Mouse (Mus musculus): Measurements from ENCODE around the gene Fam198b. TPM values are rescaled to one million over a fixed set of nuclear protein-coding genes. Genes with fewer than 3 reads are reported as not detected.

Gene Fam198b
- polyA plus RNA-seq, 1 experiment from 2014 or later, result 1.4 TPM

DNA sequence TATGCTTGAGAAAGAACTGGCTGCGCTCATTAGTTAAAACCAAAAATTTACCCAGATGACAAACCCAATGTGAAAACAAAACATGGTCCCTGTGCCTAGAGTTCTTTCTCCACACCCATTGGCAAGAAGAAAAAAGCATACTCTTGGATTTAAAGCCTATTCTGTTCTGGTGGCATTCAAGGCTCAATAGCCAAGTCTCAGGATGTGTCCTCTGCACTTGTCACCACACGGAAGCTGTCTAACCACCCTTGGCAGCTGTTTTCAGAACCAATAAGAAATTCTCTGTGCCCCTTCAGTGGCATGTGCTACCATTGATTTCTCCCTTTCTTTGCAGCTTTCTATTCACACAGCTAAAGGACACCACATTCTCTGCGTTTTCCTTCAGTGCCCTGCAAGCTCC, 26.1 kb upstream of the Fam198b start:
- 51% methylated on average over 3 of the region's 3 CpGs for WGBS

DNA sequence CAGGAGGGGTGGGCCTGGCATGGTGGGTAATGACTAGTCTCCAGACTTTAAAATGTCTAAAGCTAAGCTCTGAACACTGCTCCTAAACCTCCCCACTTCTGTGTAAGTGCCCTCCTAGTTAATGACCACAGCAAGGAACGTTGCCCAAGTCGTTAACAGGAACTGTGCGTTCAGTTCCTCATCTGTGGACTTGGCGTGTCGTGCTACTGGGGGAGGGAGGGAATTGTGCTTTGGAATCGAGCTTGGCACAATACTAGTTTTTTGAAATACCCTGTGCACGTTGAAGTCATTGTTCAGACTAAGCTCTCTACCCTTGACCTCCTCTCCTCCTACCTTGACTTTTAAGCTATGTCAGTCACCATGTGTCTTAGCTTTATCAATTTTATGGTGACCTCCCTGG, 19.5 kb upstream of the Fam198b start:
- Histone ChIP-seq H3K9me3 (no peaks in the 10 kb centered on the region), H3K9ac (no peak overlapping the region), H3K4me1 (peaks cover 9% of the 10 kb centered on the region), H3K27ac (no peak overlapping the region), H3K4me2 (no peak overlapping the region), H3K27me3 (no peaks in the 10 kb centered on the region), H3K36me3 (replicated peaks) (no peaks in the 10 kb centered on the region), H3K4me3 (replicated peaks) (no peak overlapping the region)
- ATAC-seq (ENCODE audit: low FRiP score), result no peak
- 63% methylated on average over 7 of the region's 7 CpGs for WGBS

More for the DNA sequence above, 26.1 kb upstream of the Fam198b start:
- H3K27ac ChIP-seq, result no peak overlapping the region
- no peak for ATAC-seq (ENCODE audit: low FRiP score)
- H3K4me2 ChIP-seq, result no peak overlapping the region
- no peak overlapping the region for H3K9ac ChIP-seq
- no peaks in the 10 kb centered on the region for H3K9me3 ChIP-seq
- H3K36me3 ChIP-seq (replicated peaks), result no peaks in the 10 kb centered on the region
- H3K4me1 ChIP-seq, result no peaks in the 10 kb centered on the region
- H3K4me3 ChIP-seq (replicated peaks), result no peak overlapping the region
- no peaks in the 10 kb centered on the region for H3K27me3 ChIP-seq

DNA sequence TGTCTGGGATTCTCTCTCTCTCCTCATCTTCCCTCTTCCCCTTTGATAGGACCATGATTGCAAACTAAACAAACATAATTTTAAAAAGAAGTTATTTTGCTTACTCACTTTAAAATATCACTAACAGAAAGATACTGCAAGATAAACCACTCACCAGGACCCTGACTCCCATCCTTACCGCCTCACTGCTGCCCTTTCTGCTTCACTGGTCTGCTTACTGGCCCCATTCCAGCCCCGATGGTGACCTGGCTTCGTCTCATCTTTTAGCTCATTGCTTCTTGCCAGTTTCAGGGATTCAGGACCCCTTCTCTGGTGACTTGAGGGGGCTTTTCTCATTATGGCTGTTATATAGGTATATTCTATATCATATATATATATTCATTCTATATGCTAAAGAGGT, 18.2 kb upstream of the Fam198b start:
- Histone ChIP-seq H3K4me1 (peaks cover 9% of the 10 kb centered on the region), H3K4me2 (no peak overlapping the region), H3K27ac (no peak overlapping the region; the same call in 1 of the 2 replicates), H3K9ac (no peak overlapping the region), H3K27me3 (no peaks in the 10 kb centered on the region), H3K9me3 (no peaks in the 10 kb centered on the region), H3K36me3 (replicated peaks) (no peaks in the 10 kb centered on the region), H3K4me3 (replicated peaks) (no peak overlapping the region)
- ATAC-seq (ENCODE audit: low FRiP score), result no peak
- 95% methylated on average over 3 of the region's 3 CpGs for WGBS

GRCm38 (mm10) chr3:79866526-79866925, 17.8 kb upstream of the Fam198b start:
- Histone ChIP-seq H3K27ac (peak overlapping the region; percentile 75), H3K9me3 (no peaks in the 10 kb centered on the region), H3K4me2 (no peak overlapping the region), H3K4me3 (replicated peaks) (no peak overlapping the region), H3K9ac (no peak overlapping the region), H3K36me3 (replicated peaks) (no peaks in the 10 kb centered on the region), H3K4me1 (peaks cover 9% of the 10 kb centered on the region), H3K27me3 (no peaks in the 10 kb centered on the region)
- ATAC-seq (ENCODE audit: low FRiP score), result peak; percentile 21; the same call in 1 of the 2 replicates
- 85% methylated on average over 9 of the region's 9 CpGs for WGBS

DNA sequence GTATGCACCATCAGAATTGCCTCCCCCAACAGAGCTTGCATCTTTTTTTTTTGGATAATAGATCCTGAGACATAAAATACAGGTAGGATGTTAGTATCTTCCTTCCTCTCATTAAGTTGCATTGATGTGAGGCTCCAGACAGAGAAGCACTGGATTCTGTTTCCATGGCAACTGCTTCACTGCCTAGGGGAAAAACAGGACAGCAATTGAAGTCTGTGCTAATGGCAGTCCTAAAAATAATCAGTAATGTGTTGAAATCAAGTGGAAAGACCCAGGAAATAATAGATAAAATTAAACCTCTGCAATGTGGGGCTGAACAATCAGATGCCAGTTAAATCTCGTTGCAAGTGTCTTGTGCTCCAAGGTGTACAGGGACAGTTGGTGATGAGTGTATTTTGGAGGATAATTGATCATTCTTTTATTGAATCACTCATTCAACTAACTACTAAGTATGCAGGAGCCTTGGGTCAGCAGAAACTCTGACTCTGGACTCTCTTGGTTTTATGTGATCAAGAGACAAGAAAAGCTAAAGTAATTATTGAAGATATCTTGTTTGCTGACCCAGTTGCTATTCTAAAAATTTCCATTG, 17.1 kb upstream of the Fam198b start:
- Histone ChIP-seq H3K4me3 (replicated peaks) (no peak overlapping the region), H3K9me3 (no peaks in the 10 kb centered on the region), H3K36me3 (replicated peaks) (no peaks in the 10 kb centered on the region), H3K4me1 (peaks cover 9% of the 10 kb centered on the region), H3K4me2 (no peak overlapping the region), H3K9ac (no peak overlapping the region), H3K27ac (no peak overlapping the region), H3K27me3 (no peaks in the 10 kb centered on the region)
- WGBS, result 32% methylated on average over 1 of the region's 1 CpGs
- peak; percentile 82 for ATAC-seq (ENCODE audit: low FRiP score)

DNA sequence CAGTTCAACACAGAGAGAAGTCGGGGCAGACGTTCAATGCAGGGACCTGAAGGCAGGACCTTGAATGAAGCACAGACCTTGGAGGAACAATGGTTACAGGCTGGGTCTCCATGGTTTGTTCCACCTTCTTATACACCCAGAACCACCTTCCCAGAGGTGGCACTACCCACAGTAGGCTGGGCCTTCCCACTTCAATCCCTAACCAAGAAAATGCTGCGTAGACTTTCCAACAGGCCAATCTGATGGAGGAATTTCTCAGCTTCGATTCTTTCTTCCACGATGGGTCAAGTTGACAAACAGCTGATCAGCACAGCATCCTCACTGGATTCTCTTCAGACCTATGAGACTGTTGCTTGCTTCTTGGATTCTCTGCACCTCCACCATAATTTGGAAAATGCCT, 8.9 kb upstream of the Fam198b start:
- Histone ChIP-seq H3K4me1 (0 out of 2 replicates have a peak, but pooled peaks cover 5% of the 10 kb centered on the region), H3K9ac (no peak overlapping the region), H3K4me2 (no peak overlapping the region), H3K27ac (no peak overlapping the region), H3K4me3 (replicated peaks) (no peak overlapping the region), H3K9me3 (no peaks in the 10 kb centered on the region), H3K27me3 (no peaks in the 10 kb centered on the region), H3K36me3 (replicated peaks) (no peaks in the 10 kb centered on the region)
- ATAC-seq (ENCODE audit: low FRiP score), result no peak
- WGBS, result 90% methylated on average over 5 of the region's 5 CpGs

GRCm38 (mm10) chr3:79878350-79878749, 6.0 kb upstream of the Fam198b start:
- no peak overlapping the region for H3K4me3 ChIP-seq (replicated peaks)
- no peaks in the 10 kb centered on the region for H3K27me3 ChIP-seq
- 70% methylated on average over 3 of the region's 3 CpGs for WGBS
- no peak overlapping the region for H3K27ac ChIP-seq
- H3K9ac ChIP-seq, result no peak overlapping the region
- no peaks in the 10 kb centered on the region for H3K36me3 ChIP-seq (replicated peaks)
- no peaks in the 10 kb centered on the region for H3K9me3 ChIP-seq
- no peak for ATAC-seq (ENCODE audit: low FRiP score)
- H3K4me2 ChIP-seq, result no peak overlapping the region
- 0 out of 2 replicates have a peak, but pooled peaks cover 5% of the 10 kb centered on the region for H3K4me1 ChIP-seq

- no peaks in the 10 kb centered on the region for H3K27me3 ChIP-seq
- WGBS, result 66% methylated on average over 9 of the region's 9 CpGs
- H3K36me3 ChIP-seq (replicated peaks), result no peaks in the 10 kb centered on the region
- 0 out of 2 replicates have a peak, but pooled peaks cover 5% of the 10 kb centered on the region for H3K4me1 ChIP-seq
- no peak overlapping the region for H3K27ac ChIP-seq
- H3K9me3 ChIP-seq, result no peaks in the 10 kb centered on the region
- H3K4me3 ChIP-seq (replicated peaks), result no peak overlapping the region
- ATAC-seq (ENCODE audit: low FRiP score), result no peak
- no peak overlapping the region for H3K9ac ChIP-seq
- H3K4me2 ChIP-seq, result no peak overlapping the region
Observed at GRCm38 (mm10) chr3:79879246-79879645, 5.1 kb upstream of the Fam198b start.

- no peaks in the 10 kb centered on the region for H3K27me3 ChIP-seq
- H3K4me3 ChIP-seq (replicated peaks), result no peak overlapping the region
- H3K9me3 ChIP-seq, result no peaks in the 10 kb centered on the region
- H3K4me1 ChIP-seq, result 0 out of 2 replicates have a peak, but pooled peaks cover 5% of the 10 kb centered on the region
- no peak overlapping the region for H3K4me2 ChIP-seq
- no peak overlapping the region for H3K27ac ChIP-seq
- H3K36me3 ChIP-seq (replicated peaks), result no peaks in the 10 kb centered on the region
- ATAC-seq (ENCODE audit: low FRiP score), result no peak
- no peak overlapping the region for H3K9ac ChIP-seq
- 68% methylated on average over 2 of the region's 2 CpGs for WGBS
Observed at GRCm38 (mm10) chr3:79881645-79882044, 2.7 kb upstream of the Fam198b start.

DNA sequence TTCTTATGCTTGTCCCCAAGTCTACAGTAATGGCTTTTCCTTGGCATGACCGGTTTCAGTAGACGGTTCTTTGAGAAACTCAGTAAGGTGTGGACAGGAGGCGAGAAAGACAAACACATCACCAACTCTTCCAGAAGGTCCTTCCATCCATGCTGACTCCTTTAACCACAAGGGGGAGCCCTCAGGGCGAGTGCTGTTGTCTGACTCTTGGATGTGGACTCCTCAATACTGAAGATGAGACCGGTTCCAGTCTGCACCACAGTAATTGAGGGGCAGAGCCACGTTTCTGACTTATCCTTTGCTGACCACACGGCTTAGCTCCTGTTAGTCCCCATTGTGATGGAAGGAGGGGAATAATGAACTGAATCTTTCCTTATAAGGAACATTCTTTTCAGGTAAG, 1.2 kb upstream of the Fam198b start:
- Histone ChIP-seq H3K27me3 (no peaks in the 10 kb centered on the region), H3K9me3 (no peaks in the 10 kb centered on the region), H3K4me3 (replicated peaks) (no peak overlapping the region), H3K4me1 (0 out of 2 replicates have a peak, but pooled peaks cover 5% of the 10 kb centered on the region), H3K4me2 (no peak overlapping the region), H3K9ac (no peak overlapping the region), H3K36me3 (replicated peaks) (no peaks in the 10 kb centered on the region), H3K27ac (no peak overlapping the region)
- 0 out of 2 replicates have a peak, but pooled peaks have one; percentile 47 for ATAC-seq (ENCODE audit: low FRiP score)
- WGBS, result 50% methylated on average over 7 of the region's 7 CpGs

GRCm38 (mm10) chr3:79884761-79885189, 442 bp downstream of the Fam198b start:
- no peak overlapping the region for H3K27ac ChIP-seq
- H3K27me3 ChIP-seq, result no peaks in the 10 kb centered on the region
- H3K36me3 ChIP-seq (replicated peaks), result no peaks in the 10 kb centered on the region
- no peak for ATAC-seq (ENCODE audit: low FRiP score)
- H3K4me1 ChIP-seq, result no peaks in the 10 kb centered on the region
- H3K4me2 ChIP-seq, result no peak overlapping the region
- H3K9ac ChIP-seq, result no peak overlapping the region
- no peak overlapping the region for H3K4me3 ChIP-seq (replicated peaks)
- 51% methylated on average over 9 of the region's 9 CpGs for WGBS
- H3K9me3 ChIP-seq, result no peaks in the 10 kb centered on the region

DNA sequence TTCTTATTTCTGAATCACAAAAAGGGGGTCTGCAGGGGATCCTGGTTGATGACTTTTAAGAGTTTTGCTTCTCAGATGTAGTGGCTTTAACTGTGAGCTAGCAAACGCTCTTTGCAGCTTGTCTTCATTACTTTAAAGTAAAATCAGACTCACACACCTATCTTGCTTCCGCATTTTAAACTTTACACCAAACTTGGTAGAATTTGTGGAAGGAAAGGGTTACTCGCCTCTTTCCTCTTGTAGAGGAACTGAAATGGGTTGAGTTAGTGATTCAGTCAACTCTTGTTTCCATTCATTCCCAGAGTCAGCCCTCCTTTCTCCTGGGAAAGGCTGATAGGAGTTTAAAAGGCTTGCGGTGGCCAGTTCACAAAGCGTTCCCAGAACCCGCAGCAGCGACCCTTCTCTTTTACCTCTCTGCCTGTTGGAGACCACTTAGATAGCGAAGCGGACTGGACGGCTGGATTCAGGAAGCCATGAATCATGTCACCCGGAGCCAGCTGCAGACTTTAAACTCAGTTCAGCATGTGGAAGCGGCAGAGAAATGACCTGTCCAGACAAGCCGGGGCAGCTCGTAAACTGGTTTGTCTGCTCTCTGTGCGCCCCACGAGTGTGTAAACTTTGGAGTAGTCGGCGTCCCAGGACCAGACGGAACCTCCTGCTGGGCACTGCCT, 1.5 kb downstream of the Fam198b start:
- Histone ChIP-seq H3K4me3 (replicated peaks) (no peak overlapping the region), H3K9me3 (no peaks in the 10 kb centered on the region)

More for the DNA sequence above, 1.5 kb downstream of the Fam198b start:
- ATAC-seq (ENCODE audit: low FRiP score), result no peak
- WGBS, result 75% methylated on average over 19 of the region's 19 CpGs
- no peak overlapping the region for H3K27ac ChIP-seq
- H3K9ac ChIP-seq, result no peak overlapping the region
- no peaks in the 10 kb centered on the region for H3K27me3 ChIP-seq
- no peak overlapping the region for H3K4me2 ChIP-seq
- H3K4me1 ChIP-seq, result no peaks in the 10 kb centered on the region
- H3K36me3 ChIP-seq (replicated peaks), result no peaks in the 10 kb centered on the region

Measured in forebrain, embryonic 12.5 days (tissue).